Mouse (Mus musculus): ENCODE data around the gene Cox10.

Cox10 gene

GRCm38 (mm10) chr11:63991958-63992357, 87.3 kb downstream of the Cox10 start:
- DNase-seq, result peak; percentile 27 to 48

GRCm38 (mm10) chr11:63990759-63991158, 88.5 kb downstream of the Cox10 start:
- no peak for DNase-seq

- DNase-seq, result no peak
Observed at GRCm38 (mm10) chr11:63990311-63990710, 89.0 kb downstream of the Cox10 start.

DNA sequence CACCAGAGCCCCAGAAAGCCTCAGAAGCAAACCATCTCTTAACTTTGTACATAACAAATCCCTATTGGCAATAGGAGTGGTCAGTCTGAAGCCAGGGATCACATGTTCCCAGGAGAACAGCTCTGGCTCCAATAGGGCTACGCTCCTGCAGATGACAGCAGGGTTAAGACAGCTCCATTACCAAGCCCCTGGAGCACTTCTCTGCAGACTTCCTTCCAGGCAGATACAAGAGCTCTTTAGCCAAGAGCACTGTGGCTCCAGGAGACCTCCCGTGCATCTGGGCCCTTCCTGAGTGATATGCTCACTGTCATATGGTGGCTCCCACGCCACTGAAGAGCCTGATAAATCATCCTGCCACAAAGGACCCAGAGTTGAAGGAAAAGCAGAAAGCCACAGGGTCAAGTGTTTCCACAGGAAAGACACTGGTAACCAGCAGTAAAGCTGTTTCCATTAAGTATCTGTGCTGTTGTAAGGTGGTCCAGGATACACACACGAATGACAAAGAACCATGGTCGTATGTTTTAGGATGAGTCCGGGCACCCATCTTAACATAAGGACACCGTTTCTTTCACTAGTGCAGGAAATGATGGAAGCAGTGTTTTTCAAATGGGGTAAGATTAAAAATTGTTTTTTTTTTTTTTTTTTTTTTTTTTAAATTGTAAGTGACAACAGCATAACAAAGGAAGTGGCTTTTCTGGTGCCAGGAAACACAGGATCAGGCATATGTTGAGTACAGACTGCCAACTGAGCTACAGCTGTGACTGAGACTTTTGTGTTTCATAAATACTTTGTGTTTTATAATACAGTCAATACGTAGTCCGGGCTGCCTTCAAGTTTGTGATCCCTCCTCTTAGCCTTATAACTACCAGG, 90.0 kb downstream of the Cox10 start:
- DNase-seq, result peak in 1 of 2 experiments; percentile 22

GRCm38 (mm10) chr11:63988031-63988665, 91.1 kb downstream of the Cox10 start:
- no peak for DNase-seq

- DNase-seq, result no peak
Observed at GRCm38 (mm10) chr11:63986710-63987109, 92.6 kb downstream of the Cox10 start.

DNA sequence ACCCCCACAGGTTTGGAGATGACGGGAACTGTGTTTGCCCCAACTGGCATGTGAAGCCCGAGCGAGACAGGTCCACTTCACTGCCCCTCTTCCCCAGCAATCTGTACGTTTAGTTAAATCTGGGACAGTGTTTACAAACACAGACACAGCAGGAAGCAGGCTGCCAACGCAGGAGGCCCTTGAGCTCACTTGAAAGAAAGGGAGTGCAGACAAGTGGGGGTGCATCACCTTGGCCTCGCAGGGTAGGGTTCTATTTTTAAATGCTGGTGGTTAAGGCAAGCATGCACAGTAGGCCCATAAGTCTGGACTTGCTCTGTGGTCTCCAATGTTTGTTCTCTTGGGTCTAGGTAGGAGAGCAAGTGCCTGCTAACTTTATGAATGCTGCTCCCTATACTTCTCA, 93.8 kb downstream of the Cox10 start:
- no peak for DNase-seq

GRCm38 (mm10) chr11:63984622-63985168, 94.6 kb downstream of the Cox10 start:
- no peak for DNase-seq

DNA sequence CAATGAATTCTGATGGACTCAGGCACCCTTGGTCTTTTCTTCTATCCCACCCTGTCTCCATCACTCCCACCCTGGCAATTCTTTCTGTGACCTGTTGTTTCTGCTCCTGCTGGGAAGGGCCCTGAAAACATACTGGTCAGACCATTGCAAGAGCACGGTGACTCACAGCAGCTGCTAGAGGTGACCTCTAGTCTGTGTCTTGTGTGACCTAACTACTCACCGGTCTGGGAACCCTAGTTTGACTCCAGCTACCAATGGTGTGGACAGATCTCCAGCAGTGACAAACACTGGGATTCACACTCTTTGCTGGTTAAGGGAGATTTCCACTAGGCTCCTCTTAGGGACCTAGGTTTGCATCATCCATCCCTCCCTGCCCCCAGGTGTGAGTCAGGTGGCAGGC, 101.5 kb downstream of the Cox10 start:
- DNase-seq, result no peak

GRCm38 (mm10) chr11:63976775-63977174, 102.5 kb downstream of the Cox10 start:
- no peak for DNase-seq

DNA sequence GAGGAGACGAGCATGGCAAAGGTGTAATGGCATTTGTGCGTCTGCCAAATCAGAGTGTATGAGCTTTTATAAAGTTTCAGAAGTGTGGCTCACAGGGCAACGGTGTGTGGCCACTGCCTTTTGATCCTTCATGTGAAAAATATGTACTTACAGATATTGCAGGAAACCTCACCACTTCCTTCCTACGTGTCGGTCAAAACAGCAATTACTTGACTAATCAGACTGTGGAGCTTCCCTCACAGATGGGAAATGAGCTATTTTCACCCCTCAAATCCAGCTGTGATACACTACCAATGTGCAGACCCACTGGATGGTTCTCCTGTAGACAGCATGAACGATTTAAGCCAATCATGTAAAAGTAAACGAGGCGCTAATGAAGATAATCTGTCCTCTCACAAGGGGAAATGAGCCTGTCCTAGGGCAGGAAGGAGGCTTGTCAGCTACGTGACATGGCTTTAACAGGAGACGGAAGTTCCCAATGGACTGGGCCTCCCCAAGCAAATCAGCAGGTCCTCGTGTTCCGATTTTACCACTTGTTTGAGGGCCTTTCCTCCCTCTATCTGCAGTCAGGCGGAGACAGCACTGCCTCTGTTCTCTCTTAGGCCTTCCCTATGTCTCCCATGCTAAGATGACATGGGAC, 103.9 kb downstream of the Cox10 start:
- no peak for DNase-seq

- no peak for DNase-seq
Observed at GRCm38 (mm10) chr11:63973973-63974372, 105.3 kb downstream of the Cox10 start.

GRCm38 (mm10) chr11:63971462-63971861, 107.8 kb downstream of the Cox10 start:
- DNase-seq, result no peak

- DNase-seq, result no peak
Observed at GRCm38 (mm10) chr11:63970818-63971217, 108.5 kb downstream of the Cox10 start.

- peak; percentile 28 to 54 for DNase-seq
Observed at GRCm38 (mm10) chr11:63969205-63969910, 109.9 kb downstream of the Cox10 start.

DNA sequence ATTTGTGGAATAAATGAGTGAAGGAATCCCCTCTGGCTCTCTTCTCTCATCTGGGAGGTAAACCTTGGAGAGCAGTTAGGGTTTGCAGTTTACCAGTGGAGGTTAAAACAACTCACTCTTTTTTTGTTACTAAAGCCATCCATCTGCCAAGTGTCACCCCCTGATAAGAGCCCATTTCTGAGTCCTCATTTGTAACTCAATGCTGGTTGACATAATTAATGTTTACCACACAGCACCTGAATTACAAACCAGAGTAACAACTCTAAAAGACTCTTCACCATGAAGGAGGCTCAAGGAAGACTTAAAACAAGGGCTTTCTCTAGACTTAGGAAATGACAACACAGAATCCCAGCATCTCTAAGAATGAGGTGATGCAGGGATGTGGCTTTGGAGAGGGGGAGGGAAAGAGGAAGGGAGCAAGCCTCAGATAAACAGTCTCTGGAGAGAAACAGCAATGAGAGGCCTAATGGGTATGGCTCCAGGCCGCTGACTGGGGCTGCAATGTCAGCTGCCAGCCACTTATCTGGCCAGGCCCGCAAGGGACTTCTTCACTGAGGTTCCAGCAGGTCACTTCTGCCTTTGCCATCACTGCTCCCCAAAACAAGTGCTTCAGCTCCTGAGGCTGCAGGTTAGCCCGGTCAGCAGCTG, 110.8 kb downstream of the Cox10 start:
- peak; percentile 16 to 22 for DNase-seq

DNA sequence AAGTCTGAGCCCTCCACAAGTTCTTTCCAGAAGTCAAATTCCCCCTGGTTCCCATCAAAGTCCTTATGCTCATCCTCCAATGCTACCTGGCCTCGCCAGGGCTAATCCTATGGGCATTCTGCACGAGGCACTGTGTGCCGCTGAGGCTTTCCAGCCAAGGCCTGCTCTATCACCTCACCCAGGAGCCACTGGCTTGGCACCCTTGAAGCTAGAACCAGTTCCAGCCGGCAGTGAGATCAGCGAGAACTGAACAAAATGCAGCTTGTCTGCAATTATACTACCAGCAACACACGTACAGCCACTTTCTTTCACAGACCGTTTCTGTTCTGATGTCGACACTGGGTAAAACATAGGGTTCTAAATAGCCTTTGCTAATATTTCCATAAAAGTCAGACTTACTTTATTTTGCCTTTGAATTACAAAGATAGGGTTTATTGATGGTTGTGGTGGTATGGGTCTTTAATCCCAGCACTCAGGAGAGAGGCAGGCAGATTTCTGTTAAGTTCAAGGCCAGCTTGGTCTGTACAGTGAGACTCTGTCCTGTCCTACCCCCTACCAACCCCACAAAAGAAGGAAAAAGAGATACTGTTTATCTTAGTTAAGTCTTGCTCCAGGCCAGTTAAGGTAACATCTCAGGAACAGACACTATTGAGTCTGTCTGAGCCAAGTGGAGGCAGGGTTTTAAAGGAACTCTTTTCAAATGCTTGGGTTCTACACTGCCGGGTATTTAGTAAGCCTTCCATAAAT, 111.5 kb downstream of the Cox10 start:
- no peak for DNase-seq

- DNase-seq, result peak; percentile 36 to 42
Observed at GRCm38 (mm10) chr11:63965437-63965836, 113.8 kb downstream of the Cox10 start.

- DNase-seq, result peak in 1 of 2 experiments; percentile 20
Observed at GRCm38 (mm10) chr11:63957207-63957606, 122.1 kb downstream of the Cox10 start.

DNA sequence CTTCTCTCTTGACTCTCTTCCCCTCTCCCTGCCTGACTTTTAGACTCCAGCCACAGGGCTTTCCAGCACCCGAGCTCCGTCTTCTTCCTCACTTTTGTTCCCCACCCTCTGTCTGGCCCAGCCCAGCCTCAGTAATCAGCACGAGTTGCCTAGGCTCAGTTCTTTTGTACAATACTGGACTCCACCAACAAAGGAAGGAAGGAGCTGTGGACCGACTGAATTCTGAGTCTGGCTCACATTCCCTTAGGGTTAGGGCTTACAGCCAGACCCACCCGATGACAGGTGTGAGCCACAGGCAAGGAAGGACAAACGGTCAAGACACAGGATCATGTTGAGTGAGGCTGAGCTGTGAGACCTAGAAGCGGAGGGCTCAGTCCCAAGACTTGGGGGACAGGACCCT, 122.5 kb downstream of the Cox10 start:
- no peak for DNase-seq

DNA sequence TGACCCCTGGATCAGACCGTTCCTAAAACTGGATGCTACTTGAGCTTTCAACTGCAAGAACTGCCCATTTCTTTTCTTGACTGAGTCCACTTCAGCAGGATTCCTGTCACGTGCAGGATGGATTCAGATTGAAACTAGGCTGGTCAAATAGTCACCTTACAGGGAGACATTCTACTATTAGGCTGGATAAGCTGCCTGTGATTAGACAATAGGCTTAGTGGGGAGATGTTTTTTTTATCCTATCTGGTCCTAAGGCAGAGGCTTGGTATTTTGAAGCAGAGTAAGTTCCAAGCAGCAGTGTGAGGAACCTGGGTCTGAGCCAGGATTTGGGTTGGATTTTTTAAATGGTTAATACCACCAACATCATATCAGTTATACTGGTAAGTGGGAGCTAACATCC, 125.4 kb downstream of the Cox10 start:
- DNase-seq, result no peak

All from cerebellum, postnatal 10 days (tissue).